Mouse (Mus musculus): ENCODE results near the gene Car11. TPM values are rescaled to one million over a fixed set of nuclear protein-coding genes. Genes with fewer than 3 reads are reported as not detected.

Car11 gene
- polyA plus RNA-seq, 1 experiment from 2014 or later: 9.8 TPM

GRCm38 (mm10) chr7:45723781-45724180, 24.1 kb downstream of the Car11 start:
- no peak overlapping the region for H3K4me2 ChIP-seq (ENCODE audit: low read depth, low read length)
- no peaks in the 10 kb centered on the region for H3K9me3 ChIP-seq (replicated peaks; ENCODE audit: control insufficient read depth, low read length)
- H3K27ac ChIP-seq (ENCODE audit: low read length): no peak overlapping the region
- H3K4me3 ChIP-seq (replicated peaks; ENCODE audit: low read length): no peak overlapping the region
- 90% methylated on average over 14 of the region's 14 CpGs for WGBS
- H3K36me3 ChIP-seq (ENCODE audit: control insufficient read depth, insufficient read depth, low read length): peaks cover 12% of the 10 kb centered on the region
- no peaks in the 10 kb centered on the region for H3K27me3 ChIP-seq (ENCODE audit: control insufficient read depth, insufficient read depth, low read length)
- H3K4me1 ChIP-seq (ENCODE audit: control insufficient read depth, insufficient read depth, low read length): peaks cover 16% of the 10 kb centered on the region
- H3K9ac ChIP-seq (ENCODE audit: low read length): no peak overlapping the region
- no peak for ATAC-seq (ENCODE audit: insufficient read depth, low FRiP score)

GRCm38 (mm10) chr7:45725151-45725550, 25.5 kb downstream of the Car11 start:
- Histone ChIP-seq H3K4me1 (ENCODE audit: control insufficient read depth, insufficient read depth, low read length) (peaks cover 6% of the 10 kb centered on the region; the same call in 1 of the 2 replicates), H3K27me3 (ENCODE audit: control insufficient read depth, insufficient read depth, low read length) (no peaks in the 10 kb centered on the region), H3K36me3 (ENCODE audit: control insufficient read depth, insufficient read depth, low read length) (peaks cover 6% of the 10 kb centered on the region; the same call in 1 of the 2 replicates), H3K4me3 (replicated peaks; ENCODE audit: low read length) (no peak overlapping the region), H3K4me2 (ENCODE audit: low read depth, low read length) (no peak overlapping the region), H3K9ac (ENCODE audit: low read length) (no peak overlapping the region), H3K27ac (ENCODE audit: low read length) (no peak overlapping the region), H3K9me3 (replicated peaks; ENCODE audit: control insufficient read depth, low read length) (no peaks in the 10 kb centered on the region)
- 90% methylated on average over 9 of the region's 9 CpGs for WGBS
- no peak for ATAC-seq (ENCODE audit: insufficient read depth, low FRiP score)

GRCm38 (mm10) chr7:45725713-45726112, 26.1 kb downstream of the Car11 start, which contains the start of gene Spaca4:
Gene Spaca4 (minus strand): TSS chr7:45725813.
- no peak for ATAC-seq (ENCODE audit: insufficient read depth, low FRiP score)
- no peak within 1 kb of the TSS for H3K9ac ChIP-seq (ENCODE audit: low read length)
- 86% methylated on average over 11 of the region's 11 CpGs for WGBS
- no peak within 1 kb of the TSS for H3K4me3 ChIP-seq (replicated peaks; ENCODE audit: low read length)
- H3K36me3 ChIP-seq (ENCODE audit: control insufficient read depth, insufficient read depth, low read length): peaks cover 4% of the 10 kb centered on the region; the same call in 1 of the 2 replicates
- H3K4me2 ChIP-seq (ENCODE audit: low read depth, low read length): no peak within 1 kb of the TSS
- no peaks in the 10 kb centered on the region for H3K9me3 ChIP-seq (replicated peaks; ENCODE audit: control insufficient read depth, low read length)
- H3K27me3 ChIP-seq (ENCODE audit: control insufficient read depth, insufficient read depth, low read length): no peaks in the 10 kb centered on the region
- H3K27ac ChIP-seq (ENCODE audit: low read length): no peak within 1 kb of the TSS
- H3K4me1 ChIP-seq (ENCODE audit: control insufficient read depth, insufficient read depth, low read length): peaks cover 11% of the 10 kb centered on the region

- H3K4me1 ChIP-seq (ENCODE audit: control insufficient read depth, insufficient read depth, low read length): peaks cover 17% of the 10 kb centered on the region
- H3K4me2 ChIP-seq (ENCODE audit: low read depth, low read length): no peak overlapping the region
- H3K9ac ChIP-seq (ENCODE audit: low read length): no peak overlapping the region
- no peak overlapping the region for H3K27ac ChIP-seq (ENCODE audit: low read length)
- no peak for ATAC-seq (ENCODE audit: insufficient read depth, low FRiP score)
- no peaks in the 10 kb centered on the region for H3K9me3 ChIP-seq (replicated peaks; ENCODE audit: control insufficient read depth, low read length)
- H3K36me3 ChIP-seq (ENCODE audit: control insufficient read depth, insufficient read depth, low read length): peaks cover 4% of the 10 kb centered on the region; the same call in 1 of the 2 replicates
- WGBS: 90% methylated on average over 10 of the region's 10 CpGs
- H3K4me3 ChIP-seq (replicated peaks; ENCODE audit: low read length): no peak overlapping the region
- no peaks in the 10 kb centered on the region for H3K27me3 ChIP-seq (ENCODE audit: control insufficient read depth, insufficient read depth, low read length)
Observed at GRCm38 (mm10) chr7:45726419-45726818, 26.8 kb downstream of the Car11 start.

GRCm38 (mm10) chr7:45727625-45728024, 28.0 kb downstream of the Car11 start:
- Histone ChIP-seq H3K27ac (ENCODE audit: low read length) (peak overlapping the region; percentile 75), H3K9ac (ENCODE audit: low read length) (no peak overlapping the region), H3K4me2 (ENCODE audit: low read depth, low read length) (peak overlapping the region; percentile 19; the same call in 1 of the 2 replicates), H3K4me1 (ENCODE audit: control insufficient read depth, insufficient read depth, low read length) (peaks cover 17% of the 10 kb centered on the region), H3K4me3 (replicated peaks; ENCODE audit: low read length) (no peak overlapping the region), H3K36me3 (ENCODE audit: control insufficient read depth, insufficient read depth, low read length) (peaks cover 4% of the 10 kb centered on the region; the same call in 1 of the 2 replicates), H3K9me3 (replicated peaks; ENCODE audit: control insufficient read depth, low read length) (no peaks in the 10 kb centered on the region), H3K27me3 (ENCODE audit: control insufficient read depth, insufficient read depth, low read length) (no peaks in the 10 kb centered on the region)
- peak; percentile 56; the same call in 1 of the 2 replicates for ATAC-seq (ENCODE audit: insufficient read depth, low FRiP score)
- WGBS: 53% methylated on average over 3 of the region's 3 CpGs

GRCm38 (mm10) chr7:45730727-45731431, 31.2 kb downstream of the Car11 start:
- ATAC-seq (ENCODE audit: insufficient read depth, low FRiP score): peak; percentile 35; the same call in 1 of the 2 replicates
- H3K9ac ChIP-seq (ENCODE audit: low read length): peak overlapping the region; percentile 43; the same call in 1 of the 2 replicates

GRCm38 (mm10) chr7:45733477-45733876, 33.8 kb downstream of the Car11 start:
- peaks cover 12% of the 10 kb centered on the region for H3K4me1 ChIP-seq (ENCODE audit: control insufficient read depth, insufficient read depth, low read length)
- 82% methylated on average over 5 of the region's 5 CpGs for WGBS
- no peak for ATAC-seq (ENCODE audit: insufficient read depth, low FRiP score)
- no peak overlapping the region for H3K9ac ChIP-seq (ENCODE audit: low read length)
- no peaks in the 10 kb centered on the region for H3K27me3 ChIP-seq (ENCODE audit: control insufficient read depth, insufficient read depth, low read length)
- H3K9me3 ChIP-seq (replicated peaks; ENCODE audit: control insufficient read depth, low read length): no peaks in the 10 kb centered on the region
- H3K4me3 ChIP-seq (replicated peaks; ENCODE audit: low read length): no peak overlapping the region
- H3K27ac ChIP-seq (ENCODE audit: low read length): no peak overlapping the region
- no peaks in the 10 kb centered on the region for H3K36me3 ChIP-seq (ENCODE audit: control insufficient read depth, insufficient read depth, low read length)
- H3K4me2 ChIP-seq (ENCODE audit: low read depth, low read length): no peak overlapping the region

More at GRCm38 (mm10) chr7:45730727-45731431, 31.2 kb downstream of the Car11 start:
- H3K27ac ChIP-seq (ENCODE audit: low read length): peak overlapping the region; percentile 82
- H3K4me2 ChIP-seq (ENCODE audit: low read depth, low read length): no peak overlapping the region
- H3K27me3 ChIP-seq (ENCODE audit: control insufficient read depth, insufficient read depth, low read length): no peaks in the 10 kb centered on the region
- no peaks in the 10 kb centered on the region for H3K9me3 ChIP-seq (replicated peaks; ENCODE audit: control insufficient read depth, low read length)
- H3K4me1 ChIP-seq (ENCODE audit: control insufficient read depth, insufficient read depth, low read length): peaks cover 17% of the 10 kb centered on the region
- no peak overlapping the region for H3K4me3 ChIP-seq (replicated peaks; ENCODE audit: low read length)
- no peaks in the 10 kb centered on the region for H3K36me3 ChIP-seq (ENCODE audit: control insufficient read depth, insufficient read depth, low read length)
- 17% methylated on average over 16 of the region's 16 CpGs for WGBS

- H3K4me3 ChIP-seq (replicated peaks; ENCODE audit: low read length): no peak overlapping the region
- no peak overlapping the region for H3K27ac ChIP-seq (ENCODE audit: low read length)
- ATAC-seq (ENCODE audit: insufficient read depth, low FRiP score): peak; percentile 77; the same call in 1 of the 2 replicates
- no peak overlapping the region for H3K4me2 ChIP-seq (ENCODE audit: low read depth, low read length)
- no peaks in the 10 kb centered on the region for H3K36me3 ChIP-seq (ENCODE audit: control insufficient read depth, insufficient read depth, low read length)
- H3K9ac ChIP-seq (ENCODE audit: low read length): no peak overlapping the region
- H3K9me3 ChIP-seq (replicated peaks; ENCODE audit: control insufficient read depth, low read length): no peaks in the 10 kb centered on the region
- H3K4me1 ChIP-seq (ENCODE audit: control insufficient read depth, insufficient read depth, low read length): no peaks in the 10 kb centered on the region
- no peaks in the 10 kb centered on the region for H3K27me3 ChIP-seq (ENCODE audit: control insufficient read depth, insufficient read depth, low read length)
- WGBS: 7% methylated on average over 9 of the region's 9 CpGs
Observed at GRCm38 (mm10) chr7:45739162-45739763, 39.6 kb downstream of the Car11 start.

GRCm38 (mm10) chr7:45739820-45740219, 40.2 kb downstream of the Car11 start:
- Histone ChIP-seq H3K36me3 (ENCODE audit: control insufficient read depth, insufficient read depth, low read length) (no peaks in the 10 kb centered on the region), H3K4me1 (ENCODE audit: control insufficient read depth, insufficient read depth, low read length) (no peaks in the 10 kb centered on the region), H3K27ac (ENCODE audit: low read length) (no peak overlapping the region), H3K9ac (ENCODE audit: low read length) (no peak overlapping the region), H3K4me2 (ENCODE audit: low read depth, low read length) (no peak overlapping the region), H3K27me3 (ENCODE audit: control insufficient read depth, insufficient read depth, low read length) (no peaks in the 10 kb centered on the region), H3K9me3 (replicated peaks; ENCODE audit: control insufficient read depth, low read length) (no peaks in the 10 kb centered on the region), H3K4me3 (replicated peaks; ENCODE audit: low read length) (no peak overlapping the region)
- 56% methylated on average over 10 of the region's 10 CpGs for WGBS
- no peak for ATAC-seq (ENCODE audit: insufficient read depth, low FRiP score)
